Mouse (Mus musculus): ENCODE results near the gene Map7d1.

The Map7d1 gene

GRCm38 (mm10) chr4:126202303-126203181 is 53.6 kb downstream of the Map7d1 start, which contains the start of gene Thrap3:
Gene Thrap3, minus strand, starts transcription at chr4:126202760.
- peak; percentile 94 to 96 for DNase-seq (ENCODE audit: low spot score in 2 of 2)

GRCm38 (mm10) chr4:126201514-126202302 is 54.4 kb downstream of the Map7d1 start:
- peak; percentile 36 to 39 for DNase-seq (ENCODE audit: low spot score in 2 of 2)

GRCm38 (mm10) chr4:126200656-126201055 is 55.5 kb downstream of the Map7d1 start:
- DNase-seq (ENCODE audit: low spot score in 2 of 2), result no peak

- no peak for DNase-seq (ENCODE audit: low spot score in 2 of 2)
Measured at GRCm38 (mm10) chr4:126200036-126200435, 56.1 kb downstream of the Map7d1 start.

- DNase-seq (ENCODE audit: low spot score in 2 of 2), result no peak
Measured at GRCm38 (mm10) chr4:126199556-126199955, 56.6 kb downstream of the Map7d1 start.

GRCm38 (mm10) chr4:126197485-126197884 is 58.7 kb downstream of the Map7d1 start:
- DNase-seq (ENCODE audit: low spot score in 2 of 2), result no peak

GRCm38 (mm10) chr4:126194916-126195315 is 61.2 kb downstream of the Map7d1 start:
- no peak for DNase-seq (ENCODE audit: low spot score in 2 of 2)

GRCm38 (mm10) chr4:126194216-126194615 is 61.9 kb downstream of the Map7d1 start:
- no peak for DNase-seq (ENCODE audit: low spot score in 2 of 2)

- no peak for DNase-seq (ENCODE audit: low spot score in 2 of 2)
Measured at GRCm38 (mm10) chr4:126190636-126191035, 65.5 kb downstream of the Map7d1 start.

- DNase-seq (ENCODE audit: low spot score in 2 of 2), result no peak
Measured at GRCm38 (mm10) chr4:126187096-126187495, 69.0 kb downstream of the Map7d1 start.

GRCm38 (mm10) chr4:126183034-126183433 is 73.1 kb downstream of the Map7d1 start:
- no peak for DNase-seq (ENCODE audit: low spot score in 2 of 2)
